Mouse (Mus musculus) thymus, adult 2 months (tissue): ENCODE results near the gene Pla2g6.

Experiments used
- CTCF ChIP-seq: fragments of 200-500 bp; IDR thresholded peaks from 2 replicates; pipeline ENCODE4 v1.5.1; 2012; ENCODE audit warnings: mild to moderate bottlenecking, control low read depth, low read length, moderate library complexity, borderline replicate concordance; ENCODE audit not compliant: control insufficient read depth, poor library complexity, insufficient read depth; ENCODE audit errors: extremely low read depth
- POLR2A ChIP-seq: fragments of 200-500 bp; IDR thresholded peaks from 2 replicates; pipeline ENCODE4 v1.6.1; 2012; ENCODE audit warnings: mild to moderate bottlenecking, low read length, control low read depth, moderate library complexity; ENCODE audit not compliant: control insufficient read depth, poor library complexity, insufficient read depth; ENCODE audit errors: extremely low read depth

DNA sequence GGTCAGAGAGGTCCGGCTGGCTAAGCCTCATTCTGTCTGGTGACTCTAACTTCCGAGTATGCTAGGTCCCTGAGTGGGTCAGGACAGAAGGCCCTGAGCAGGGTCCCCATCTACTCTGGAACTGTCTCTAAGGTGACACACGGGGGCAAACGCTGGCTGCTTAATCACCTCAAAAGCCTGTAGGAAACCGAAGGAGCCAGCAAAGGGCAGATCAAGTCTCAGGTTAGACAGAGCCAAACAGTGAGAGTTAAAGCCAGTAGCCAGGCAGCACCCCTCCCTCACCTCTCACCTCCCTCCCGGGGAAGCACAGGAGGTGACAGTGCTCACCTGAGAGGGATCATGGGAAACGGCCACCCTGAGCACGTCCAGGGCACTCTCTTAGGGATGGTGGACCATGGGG lies 24.5 kb downstream of the Pla2g6 start:
- TF ChIP-seq CTCF (no peak), POLR2A (no peak)
